Mouse (Mus musculus): ENCODE measurements around the gene Pxdn. TPM values are rescaled to one million over a fixed set of nuclear protein-coding genes. Genes with fewer than 3 reads are reported as not detected.
A peak's percentile ranks its signal among the peaks of the same experiment; 100 is the strongest.

Gene Pxdn
- total RNA-seq, 2 experiments from 2014 or later = not detected

DNA sequence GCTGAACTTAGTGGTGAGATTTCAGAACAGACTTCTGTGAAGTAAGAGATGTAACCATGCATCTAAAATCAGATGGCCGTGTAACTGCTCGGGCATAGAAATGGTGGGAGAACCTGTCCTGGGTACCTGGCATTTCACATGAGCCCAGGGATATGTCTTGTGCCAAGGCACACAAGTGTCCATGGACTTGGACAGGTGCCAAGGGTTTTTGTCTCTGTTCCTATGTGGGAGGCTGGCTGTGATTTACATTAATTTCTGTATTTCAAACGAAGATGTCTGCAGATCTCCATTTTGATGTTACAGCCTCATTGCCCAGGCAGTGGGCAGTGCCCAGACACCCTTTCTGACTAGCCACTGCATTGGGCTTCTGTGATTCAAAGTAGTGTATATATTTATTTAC lies 79.7 kb downstream of the Pxdn start:
- no peak for ATAC-seq (replicated peaks; ENCODE audit: poor library complexity)

DNA sequence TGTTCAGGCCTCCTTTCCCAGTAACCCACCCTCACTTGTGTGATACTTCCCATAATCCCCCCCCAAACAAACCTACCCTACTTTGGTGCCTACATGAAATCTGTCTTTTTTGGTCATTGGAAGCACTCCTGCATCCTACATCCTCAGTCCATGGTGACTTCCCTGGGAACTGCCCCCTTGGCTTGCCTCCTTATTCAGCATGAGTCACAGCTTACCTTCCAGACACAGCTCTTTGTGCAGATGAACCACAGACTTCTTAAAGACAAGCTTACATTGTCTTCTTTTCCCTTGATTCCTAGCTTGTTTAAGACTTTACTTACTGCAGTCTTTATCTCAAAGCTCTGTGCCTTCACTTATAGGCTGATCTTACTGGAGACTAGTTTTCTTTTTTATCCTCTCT lies 83.0 kb downstream of the Pxdn start:
- no peak for ATAC-seq (replicated peaks; ENCODE audit: poor library complexity)

DNA sequence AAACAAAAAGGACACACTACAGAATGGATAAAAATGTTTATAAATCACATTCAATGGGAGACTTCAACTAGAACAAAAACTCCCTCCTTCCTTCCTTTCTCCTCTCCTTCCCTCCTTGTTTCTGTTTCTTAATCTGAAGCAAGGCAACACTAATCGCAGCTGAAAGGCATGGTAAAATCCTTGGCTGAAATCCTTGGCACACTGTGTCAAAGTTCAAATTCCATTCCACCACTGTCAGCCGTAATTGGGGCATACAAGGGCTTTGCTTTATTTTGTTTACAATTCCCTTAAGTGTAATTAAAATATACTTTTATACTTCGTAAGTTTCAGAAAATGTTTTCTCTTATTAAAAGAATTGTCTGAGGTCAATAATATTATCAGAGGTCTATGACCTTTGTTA lies 86.1 kb downstream of the Pxdn start:
- no peak for ATAC-seq (replicated peaks; ENCODE audit: poor library complexity)

DNA sequence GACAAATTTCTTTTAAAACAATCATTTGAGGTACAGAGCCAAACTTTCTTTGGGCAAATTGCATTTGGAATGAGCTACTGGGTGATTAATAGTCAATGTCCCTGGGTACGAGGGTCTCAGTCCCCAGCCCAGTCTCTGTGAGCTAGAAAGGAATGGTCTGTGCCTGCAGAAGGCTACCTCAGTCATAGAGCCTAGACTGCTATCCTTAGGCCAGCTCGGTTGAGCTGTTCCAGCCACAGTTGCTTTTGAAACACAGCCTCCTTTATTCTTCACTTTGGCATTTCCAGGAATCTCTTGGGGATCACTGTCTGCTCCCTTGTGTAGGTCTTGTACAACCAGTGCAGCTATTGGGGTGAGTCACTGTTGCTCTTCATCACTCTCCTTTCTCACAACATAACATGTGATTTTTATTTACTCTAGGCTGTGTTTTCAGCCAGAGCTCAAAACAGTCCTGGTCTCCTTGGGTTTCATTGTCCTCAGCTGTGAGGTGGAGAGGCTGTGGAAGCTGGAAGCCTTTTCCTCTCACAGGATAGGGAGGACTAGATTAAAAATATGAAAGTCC lies 86.9 kb downstream of the Pxdn start:
- no peak for ATAC-seq (replicated peaks; ENCODE audit: poor library complexity)

- ATAC-seq (replicated peaks; ENCODE audit: poor library complexity) = no peak
These were observed 90.4 kb downstream of the Pxdn start for GRCm38 (mm10) chr12:30027721-30028340.

DNA sequence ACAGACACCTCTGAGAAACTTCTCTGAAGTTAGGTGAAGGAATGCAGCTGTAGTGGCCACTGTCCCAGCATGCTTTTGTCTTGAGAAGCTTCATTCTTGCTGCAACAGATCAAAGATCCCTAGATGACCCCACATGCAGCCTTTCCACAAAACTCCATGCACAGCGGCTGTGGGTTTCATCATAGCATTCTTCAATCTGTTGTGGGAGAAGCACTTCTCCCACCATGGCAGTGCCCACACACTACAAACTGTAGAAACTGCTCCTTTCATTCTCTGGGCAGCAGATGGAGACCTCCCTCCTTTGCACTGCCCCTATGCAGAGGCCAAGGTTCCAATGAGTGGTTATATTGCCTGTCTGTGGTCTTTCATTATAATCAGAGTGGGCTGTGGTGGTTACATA lies 91.7 kb downstream of the Pxdn start:
- ATAC-seq (replicated peaks; ENCODE audit: poor library complexity) = no peak

GRCm38 (mm10) chr12:30030571-30030970 lies 93.2 kb downstream of the Pxdn start:
- no peak for ATAC-seq (replicated peaks; ENCODE audit: poor library complexity)

GRCm38 (mm10) chr12:30034681-30035080 lies 97.3 kb downstream of the Pxdn start:
- no peak for ATAC-seq (replicated peaks; ENCODE audit: poor library complexity)

GRCm38 (mm10) chr12:30035406-30035805 lies 98.0 kb downstream of the Pxdn start:
- ATAC-seq (replicated peaks; ENCODE audit: poor library complexity) = no peak

- no peak for ATAC-seq (replicated peaks; ENCODE audit: poor library complexity)
These were observed 98.6 kb downstream of the Pxdn start for GRCm38 (mm10) chr12:30035841-30036568.

DNA sequence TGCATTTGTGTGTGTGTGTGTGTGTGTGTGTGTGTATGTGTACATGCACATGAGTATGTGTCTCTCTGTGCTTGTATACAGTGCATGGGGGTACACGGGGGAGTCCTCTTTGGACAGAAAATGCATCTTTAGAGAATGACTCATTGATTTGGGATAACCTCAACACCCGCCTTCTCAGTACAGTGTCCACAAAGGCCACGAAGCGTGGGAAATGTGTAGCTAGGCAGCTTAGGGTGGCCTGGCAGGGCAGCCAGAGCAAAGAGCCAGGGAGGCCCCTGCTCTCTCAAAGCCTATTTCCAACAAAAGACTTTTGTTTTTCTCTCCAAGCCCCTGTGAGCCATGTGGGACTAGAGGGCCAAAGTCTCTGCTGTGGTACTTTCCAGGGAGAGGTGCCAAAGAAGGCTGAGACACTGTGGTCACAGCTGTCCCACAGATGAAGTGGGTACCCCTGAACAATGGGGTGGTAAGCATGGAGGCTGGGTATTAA lies 99.2 kb downstream of the Pxdn start:
- ATAC-seq (replicated peaks; ENCODE audit: poor library complexity) = no peak

- ATAC-seq (replicated peaks; ENCODE audit: poor library complexity) = peak; percentile 55
These were observed 102.2 kb downstream of the Pxdn start for GRCm38 (mm10) chr12:30039565-30039964.

DNA sequence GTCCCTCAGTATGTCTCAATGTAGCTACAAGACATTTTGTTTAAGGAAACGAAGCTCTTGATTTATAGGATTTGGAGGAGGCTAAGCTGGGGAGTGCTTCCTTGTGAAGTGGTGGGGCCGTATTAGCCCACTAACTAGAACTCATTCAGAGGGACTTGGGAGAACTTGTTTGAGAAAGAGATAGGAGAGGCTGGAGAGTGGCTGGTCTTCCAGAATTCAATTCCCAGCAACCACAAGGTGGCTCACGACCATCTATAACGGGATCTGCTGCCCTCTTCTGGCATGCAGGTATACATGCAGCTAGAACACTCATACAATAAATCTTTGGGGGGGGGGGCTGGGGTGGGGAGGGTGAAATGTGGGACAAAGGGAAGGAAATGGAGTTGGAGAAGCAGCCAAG lies 102.7 kb downstream of the Pxdn start:
- no peak for ATAC-seq (replicated peaks; ENCODE audit: poor library complexity)

DNA sequence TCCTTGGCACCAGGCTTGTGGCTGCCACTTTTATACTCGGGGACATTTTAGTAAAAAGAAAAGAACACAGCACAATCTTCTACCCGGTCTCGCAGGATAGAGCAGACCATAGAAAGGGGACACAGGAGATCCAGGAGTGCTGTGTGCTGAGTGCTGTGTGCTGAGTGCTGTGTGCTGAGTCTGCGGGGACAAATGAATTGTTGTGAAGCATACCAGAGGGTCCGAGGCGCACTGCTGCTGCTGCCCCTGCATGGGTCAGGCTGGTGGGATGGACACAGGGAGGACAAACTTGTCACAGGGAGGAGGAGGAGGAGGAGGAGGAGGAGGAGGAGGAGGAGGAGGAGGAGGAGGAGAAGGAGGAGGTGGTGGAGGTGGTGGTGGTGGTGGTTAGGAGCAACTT lies 111.4 kb downstream of the Pxdn start:
- no peak for ATAC-seq (replicated peaks; ENCODE audit: poor library complexity)

DNA sequence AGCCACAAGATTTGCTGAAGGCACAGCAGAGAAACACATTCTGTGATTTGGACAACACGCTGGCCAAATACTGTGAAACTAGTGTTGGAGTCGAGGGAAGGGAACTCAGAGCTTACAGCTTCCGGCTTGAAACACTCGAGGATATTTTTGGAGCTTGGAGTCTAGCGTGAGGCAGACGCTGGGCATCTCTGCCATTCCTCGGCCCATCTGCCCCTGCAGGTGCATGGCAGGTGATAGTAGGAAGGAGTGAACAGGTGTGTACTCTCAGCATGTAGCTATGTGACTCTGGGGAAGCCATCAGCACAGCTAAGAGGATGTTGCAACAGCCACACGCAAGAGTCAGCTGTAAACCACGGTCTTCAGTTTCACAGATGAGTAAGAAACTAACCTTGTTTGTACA lies 112.4 kb downstream of the Pxdn start:
- no peak for ATAC-seq (replicated peaks; ENCODE audit: poor library complexity)

DNA sequence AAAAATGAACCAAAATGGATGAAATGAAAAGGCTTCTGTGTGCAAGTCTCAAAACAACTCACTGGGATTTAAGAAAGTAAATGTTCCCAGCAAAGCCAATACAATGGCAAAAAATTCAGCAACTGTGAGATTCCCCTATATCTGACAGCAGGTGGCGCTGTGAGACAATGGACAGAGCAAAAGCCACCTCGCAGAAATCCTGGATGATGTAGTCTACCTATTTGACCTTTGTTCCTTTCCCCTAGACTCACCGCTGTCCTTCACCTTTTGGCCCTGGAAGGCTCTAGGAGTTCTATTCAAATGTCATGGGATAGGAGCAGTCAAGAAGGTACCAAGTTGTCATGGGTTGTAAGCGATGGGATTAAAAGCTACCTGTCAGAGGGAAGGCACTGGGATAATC lies 112.8 kb downstream of the Pxdn start:
- peak; percentile 64 for ATAC-seq (replicated peaks; ENCODE audit: poor library complexity)

DNA sequence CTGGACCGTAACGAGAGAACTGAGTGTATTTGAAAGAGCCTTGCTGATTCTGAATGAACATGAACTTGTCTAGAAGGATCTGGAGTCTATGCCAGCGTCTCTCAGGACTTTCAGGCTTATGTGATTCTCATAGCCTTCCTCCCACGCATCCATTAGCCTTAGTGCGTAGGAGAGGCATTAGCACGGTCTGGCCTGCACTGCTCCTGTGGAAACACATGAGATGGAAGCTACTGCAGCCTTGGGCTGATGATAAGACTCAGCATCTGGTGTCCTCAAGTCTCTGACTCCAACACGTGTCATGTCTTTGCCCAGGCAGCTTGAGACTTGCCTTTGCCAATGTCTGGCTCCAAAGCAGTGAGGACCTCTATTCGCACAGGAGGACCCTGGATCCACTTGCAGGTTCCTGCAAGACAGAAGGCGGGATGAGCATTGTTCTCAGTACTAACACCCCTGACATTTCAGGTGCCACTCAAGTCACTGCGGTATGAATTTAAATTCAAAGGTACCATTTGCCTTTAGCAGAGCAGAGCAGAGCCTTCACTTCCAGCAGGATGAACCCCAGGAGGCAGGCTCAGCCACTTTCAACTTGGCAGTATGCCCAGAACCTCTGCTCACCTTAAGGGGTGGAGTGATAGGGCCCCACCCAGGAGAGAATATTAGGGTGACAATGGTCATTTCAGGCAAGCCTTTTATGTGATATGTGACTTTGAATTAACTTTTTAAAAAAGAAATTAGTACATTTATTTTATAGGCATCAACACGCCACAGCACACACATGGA lies 117.5 kb downstream of the Pxdn start:
- ATAC-seq (replicated peaks; ENCODE audit: poor library complexity) = no peak

DNA sequence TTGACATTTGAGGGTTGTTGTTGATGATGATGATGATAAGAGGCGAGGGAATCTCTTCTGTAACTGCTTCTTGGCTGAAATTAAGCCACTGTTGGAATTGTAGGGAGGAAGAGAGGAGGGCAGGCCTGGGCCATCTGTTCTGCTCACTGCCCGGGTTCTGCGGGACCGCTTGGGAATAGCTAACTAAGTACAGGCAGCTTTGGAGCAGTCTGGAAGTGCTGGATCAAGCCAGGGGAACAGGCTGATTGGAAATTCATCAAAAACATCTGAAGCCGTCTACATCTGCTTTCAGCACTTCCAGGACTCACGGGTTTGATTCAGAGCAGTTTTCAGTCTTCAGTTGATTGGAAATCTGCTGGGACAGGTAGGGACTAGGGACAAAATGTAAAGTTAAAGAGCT lies 120.6 kb downstream of the Pxdn start:
- no peak for ATAC-seq (replicated peaks; ENCODE audit: poor library complexity)

DNA sequence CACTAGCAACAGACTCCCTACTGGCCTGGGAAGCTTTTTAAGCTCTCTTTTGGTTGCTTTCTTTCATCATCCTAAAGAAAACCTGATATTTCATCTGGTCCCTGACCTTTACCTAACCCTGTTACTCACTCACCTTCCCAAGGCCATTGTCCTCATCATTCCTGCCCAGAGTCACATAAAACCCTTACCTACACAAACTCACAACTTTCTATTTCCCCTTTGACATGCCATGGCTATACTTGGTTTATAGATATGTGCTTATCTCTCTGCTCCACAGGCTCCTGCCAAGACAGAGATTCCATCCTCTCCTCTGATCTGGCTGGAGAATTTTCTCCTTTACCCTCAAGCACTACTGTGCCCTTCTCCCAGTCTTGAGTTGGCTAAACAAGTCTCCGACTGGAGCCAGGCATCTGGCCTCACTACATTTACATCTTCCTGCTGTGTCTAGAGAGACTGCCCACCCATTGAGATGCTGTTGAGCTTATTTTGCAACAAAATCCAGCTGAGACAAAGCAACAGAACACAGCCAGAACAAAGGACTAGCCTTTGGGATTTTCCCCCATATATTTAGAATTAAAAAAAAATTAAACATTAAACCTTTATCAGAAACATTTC lies 124.2 kb downstream of the Pxdn start:
- no peak for ATAC-seq (replicated peaks; ENCODE audit: poor library complexity)

DNA sequence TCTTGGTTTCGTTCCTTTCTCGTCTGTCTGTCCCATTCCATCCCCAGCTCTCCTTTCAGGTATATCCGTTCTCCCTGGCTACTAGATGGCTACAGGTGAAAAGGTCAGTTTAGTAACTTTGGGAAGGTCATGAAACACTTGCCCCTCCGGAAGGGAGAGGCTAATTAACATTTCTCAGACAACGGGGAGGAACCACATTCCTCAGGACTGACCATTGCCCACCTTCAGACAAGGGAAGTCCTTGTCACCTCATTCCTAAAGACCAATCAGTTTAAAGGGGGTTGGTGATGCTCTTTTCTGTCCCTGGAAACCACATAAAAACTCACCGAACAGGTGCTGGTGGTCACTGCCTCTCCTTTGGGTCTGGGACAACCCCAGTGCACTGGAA lies 124.7 kb downstream of the Pxdn start:
- no peak for ATAC-seq (replicated peaks; ENCODE audit: poor library complexity)
